Mouse (Mus musculus) adrenal gland, adult 2 months (tissue): Measurements from ENCODE around the gene Oxld1. TPM values are rescaled to one million over a fixed set of nuclear protein-coding genes. Genes with fewer than 3 reads are reported as not detected.
A peak's percentile ranks its signal among the peaks of the same experiment; 100 is the strongest.
"Not testable (repeated sequence)": the region's sequence is repeated elsewhere in the genome, so short reads cannot be mapped to it uniquely, and the experiment has no call there.

ENCODE experiments used
- DNase-seq: peaks from one replicate; pipeline ENCODE4 v3.0.0; 2021
- polyA plus RNA-seq: library from polyadenylated mRNA; depleted of rRNA; stranded (reverse); fragments of >200 nt; gene quantifications from 2 replicates; pipeline ENCODE4 v1.2.3, GENCODE M21; 2012; rRNA removed
- total RNA-seq, 2 experiments: library from RNA; stranded (reverse); gene quantifications; 2 replicates each; pipeline ENCODE4 v1.2.3; 2021

The Oxld1 gene
- total and polyA plus RNA-seq, 3 experiments = 25.8 to 48.7 (median 37.1) TPM

DNA sequence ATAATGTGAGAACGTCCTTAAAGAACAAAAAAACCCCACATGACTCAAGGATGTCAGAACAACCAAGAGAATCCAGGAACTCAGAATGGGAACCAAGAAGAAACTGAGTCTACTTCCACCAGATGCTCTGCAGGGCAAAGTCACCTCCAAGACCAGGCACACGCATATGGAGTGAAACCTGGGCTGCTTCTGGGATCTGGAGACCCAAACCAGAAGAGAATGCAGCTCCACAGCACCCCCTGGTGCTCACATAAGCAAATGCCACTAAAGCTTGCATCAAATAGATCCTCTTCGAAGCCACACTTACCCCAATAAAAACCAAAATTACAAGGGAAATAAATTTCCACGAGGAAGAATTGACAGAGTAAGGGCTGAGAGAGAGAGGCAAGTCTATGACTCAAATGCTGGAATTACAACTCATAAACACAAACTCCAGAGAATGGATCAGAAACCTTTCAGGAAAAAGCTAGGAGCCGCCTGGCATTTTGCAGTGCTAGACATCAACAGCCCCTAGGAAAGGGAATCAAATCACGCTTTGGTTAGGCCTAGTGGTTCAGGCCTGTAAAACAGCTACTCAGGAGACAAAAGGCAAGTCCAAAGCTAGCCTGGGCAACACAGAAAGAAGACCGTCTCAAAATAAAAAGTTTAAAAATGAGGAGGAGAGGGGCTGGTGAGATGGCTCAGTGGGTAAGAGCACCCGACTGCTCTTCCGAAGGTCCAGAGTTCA lies 34.1 kb downstream of the Oxld1 start:
- peak; percentile 66 for DNase-seq

DNA sequence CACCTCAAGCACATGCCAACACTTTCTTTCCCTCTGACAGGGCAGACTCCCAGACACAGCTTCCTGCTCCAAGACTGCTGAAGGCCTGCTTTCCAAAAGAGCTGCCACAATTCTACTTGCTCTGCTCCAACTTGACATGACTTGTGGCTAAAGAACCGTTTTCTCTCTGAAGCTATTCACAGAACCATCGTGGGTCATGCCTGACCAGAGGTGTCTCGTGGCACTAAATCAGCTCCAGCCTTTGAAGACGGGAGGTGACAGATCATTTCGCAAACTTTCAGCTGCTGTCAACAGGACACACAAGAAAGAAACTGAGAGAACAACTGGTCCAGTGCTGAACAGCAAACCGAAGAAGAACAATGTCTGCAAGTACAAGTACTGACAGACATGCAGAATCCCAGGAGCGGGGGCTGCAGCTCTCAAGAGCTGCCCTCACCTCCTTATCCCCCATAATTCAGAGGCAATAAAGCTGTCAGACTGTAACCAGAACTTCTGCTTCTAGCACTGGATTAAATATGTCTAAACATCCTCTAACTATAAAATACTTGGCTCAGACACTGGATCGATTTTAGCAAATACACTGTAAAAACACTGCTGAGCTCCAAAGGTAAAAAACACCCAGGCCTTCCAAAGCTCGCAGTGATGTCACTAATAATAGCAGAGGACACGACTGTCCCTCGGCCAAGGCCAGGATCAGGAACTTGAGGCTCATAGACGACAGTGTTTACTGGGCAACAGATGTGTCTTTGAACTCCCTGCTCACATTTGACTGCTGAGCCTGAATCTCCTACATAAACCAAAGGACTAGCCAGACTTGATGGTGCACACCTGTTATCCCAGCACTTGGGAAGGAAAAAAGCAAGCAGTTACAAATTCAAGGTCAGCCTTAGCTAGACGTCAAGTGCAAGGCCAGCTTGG lies 35.0 kb downstream of the Oxld1 start:
- DNase-seq = peak; percentile 47

DNA sequence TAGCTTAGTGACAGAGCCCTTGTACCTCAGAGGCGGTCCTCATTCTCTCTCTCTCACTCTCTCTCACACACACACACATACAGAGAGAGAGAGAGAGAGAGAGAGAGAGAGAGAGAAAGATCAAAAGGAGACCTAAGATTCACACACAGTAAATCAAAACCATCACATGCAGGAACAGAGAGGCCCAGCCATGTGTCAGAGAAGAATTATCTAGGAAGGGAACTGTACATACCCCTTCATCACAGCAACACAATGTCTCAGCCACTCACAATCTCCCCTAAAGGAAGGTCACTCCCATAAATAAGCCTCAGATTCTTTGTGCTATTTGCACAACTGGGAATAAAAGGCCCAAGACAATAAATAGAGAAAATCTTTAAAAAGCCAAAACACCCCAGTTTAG lies 39.3 kb downstream of the Oxld1 start:
- peak; percentile 15 for DNase-seq

- DNase-seq = no peak
Measured at GRCm38 (mm10) chr11:120417852-120418251, 40.0 kb downstream of the Oxld1 start.

DNA sequence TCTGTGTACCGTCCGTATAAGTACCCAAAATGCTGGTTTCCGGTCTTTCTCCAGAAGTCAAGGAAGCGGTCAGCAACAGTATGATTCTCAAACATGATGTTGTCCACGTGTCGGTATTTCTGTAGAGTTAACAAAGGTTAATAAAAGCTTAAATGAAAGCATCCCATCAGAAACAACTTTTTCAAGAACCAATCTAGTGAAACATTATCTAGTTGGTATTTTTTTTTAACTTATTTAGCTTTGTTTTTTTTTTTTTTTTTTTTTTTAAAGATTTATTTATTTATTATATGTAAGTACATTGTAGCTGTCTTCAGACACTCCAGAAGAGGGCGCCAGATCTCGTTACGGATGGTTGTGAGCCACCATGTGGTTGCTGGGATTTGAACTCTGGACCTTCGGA lies 44.2 kb downstream of the Oxld1 start:
- DNase-seq = not testable (repeated sequence)

Other genes with a start within 250 kb of the Oxld1 start
- gene Bahcc1, start 225.1 kb downstream of the Oxld1 start, total RNA-seq = 10 to 100 TPM in 1 of 2 experiments, 1 to 10 TPM in 1; 9.2 to 21.9 TPM
- 17.9 and 19.5 TPM in 2 replicates for gene Bahcc1, start 225.1 kb downstream of the Oxld1 start, polyA plus RNA-seq
- gene Actg1, start 109.5 kb downstream of the Oxld1 start, total RNA-seq = 1,000 to 10,000 TPM in 1 of 2 experiments, 100 to 1,000 TPM in 1; 913 to 1,618 TPM
- gene Actg1, start 109.5 kb downstream of the Oxld1 start, polyA plus RNA-seq = 531 and 632 TPM in 2 replicates
- gene Fscn2, start 96.5 kb downstream of the Oxld1 start, total RNA-seq = under 1 TPM; 0.17 to 0.58 TPM
- gene Fscn2, start 96.5 kb downstream of the Oxld1 start, polyA plus RNA-seq = 0.16 and 0.22 TPM in 2 replicates
- gene Faap100, start 79.3 kb downstream of the Oxld1 start, total RNA-seq = 10 to 100 TPM; 17.6 to 24.1 TPM
- gene Faap100, start 79.3 kb downstream of the Oxld1 start, polyA plus RNA-seq = 192 and 223 TPM in 2 replicates
- gene Nploc4, start 20.4 kb downstream of the Oxld1 start, total RNA-seq = 100 to 1,000 TPM in 1 of 2 experiments, 10 to 100 TPM in 1; 76.6 to 108 TPM
- 129 and 132 TPM in 2 replicates for gene Nploc4, start 20.4 kb downstream of the Oxld1 start, polyA plus RNA-seq
- 1 to 10 TPM in 1 of 2 experiments, not detected in 1; 3.4 TPM for gene Tspan10, start 15.4 kb downstream of the Oxld1 start, total RNA-seq
- gene Tspan10, start 15.4 kb downstream of the Oxld1 start, polyA plus RNA-seq = 0.06 TPM in 1 of 2 replicates, not detected in the other
- gene Pde6g, start 4.6 kb downstream of the Oxld1 start, total RNA-seq = under 1 TPM in 1 of 2 experiments, not detected in 1; 0.31 TPM
- gene Pde6g, start 4.6 kb downstream of the Oxld1 start, polyA plus RNA-seq = 0.48 and 0.49 TPM in 2 replicates
- gene Ccdc137, start within 50 bp of the Oxld1 start, total RNA-seq = 10 to 100 TPM; 24.6 to 33.0 TPM
- gene Ccdc137, start within 50 bp of the Oxld1 start, polyA plus RNA-seq = 8.3 and 12.0 TPM in 2 replicates
- gene Arl16, start 9.5 kb upstream of the Oxld1 start, total RNA-seq = 10 to 100 TPM; 21.4 to 27.2 TPM
- 23.2 and 27.2 TPM in 2 replicates for gene Arl16, start 9.5 kb upstream of the Oxld1 start, polyA plus RNA-seq
- 100 to 1,000 TPM; 107 to 146 TPM for gene Mrpl12, start 26.5 kb upstream of the Oxld1 start, total RNA-seq
- gene Mrpl12, start 26.5 kb upstream of the Oxld1 start, polyA plus RNA-seq = 163 and 185 TPM in 2 replicates
- 100 to 1,000 TPM; 103 to 116 TPM for gene Slc25a10, start 33.8 kb upstream of the Oxld1 start, total RNA-seq
- 400 and 531 TPM in 2 replicates for gene Slc25a10, start 33.8 kb upstream of the Oxld1 start, polyA plus RNA-seq
- 1 to 10 TPM; 1.5 to 1.7 TPM for gene Gcgr, start 72.6 kb upstream of the Oxld1 start, total RNA-seq
- 2.1 and 2.5 TPM in 2 replicates for gene Gcgr, start 72.6 kb upstream of the Oxld1 start, polyA plus RNA-seq
- 10 to 100 TPM; 56.9 to 65.8 TPM for gene Mcrip1, start 91.7 kb upstream of the Oxld1 start, total RNA-seq
- gene Mcrip1, start 91.7 kb upstream of the Oxld1 start, polyA plus RNA-seq = 136 and 157 TPM in 2 replicates
- under 1 TPM; 0.40 to 0.79 TPM for gene Ppp1r27, start 93.1 kb upstream of the Oxld1 start, total RNA-seq
- gene Ppp1r27, start 93.1 kb upstream of the Oxld1 start, polyA plus RNA-seq = 0.83 and 1.2 TPM in 2 replicates
- gene P4hb, start 115.2 kb upstream of the Oxld1 start, total RNA-seq = 100 to 1,000 TPM; 462 to 524 TPM
- gene P4hb, start 115.2 kb upstream of the Oxld1 start, polyA plus RNA-seq = 108 and 126 TPM in 2 replicates
- gene Arhgdia, start 123.6 kb upstream of the Oxld1 start, total RNA-seq = 100 to 1,000 TPM; 355 to 386 TPM
- 712 and 786 TPM in 2 replicates for gene Arhgdia, start 123.6 kb upstream of the Oxld1 start, polyA plus RNA-seq
- 10 to 100 TPM; 85.5 to 97.9 TPM for gene Alyref, start 140.3 kb upstream of the Oxld1 start, total RNA-seq
- gene Alyref, start 140.3 kb upstream of the Oxld1 start, polyA plus RNA-seq = 10.3 and 12.6 TPM in 2 replicates
- gene Anapc11, start 140.4 kb upstream of the Oxld1 start, total RNA-seq = 10 to 100 TPM; 82.8 to 85.9 TPM
- gene Anapc11, start 140.4 kb upstream of the Oxld1 start, polyA plus RNA-seq = 183 and 187 TPM in 2 replicates
- under 1 TPM; 0.61 to 0.62 TPM for gene Npb, start 150.4 kb upstream of the Oxld1 start, total RNA-seq
- gene Npb, start 150.4 kb upstream of the Oxld1 start, polyA plus RNA-seq = 1.6 and 2.3 TPM in 2 replicates
- 100 to 1,000 TPM; 201 to 344 TPM for gene Pcyt2, start 159.9 kb upstream of the Oxld1 start, total RNA-seq
- gene Pcyt2, start 159.9 kb upstream of the Oxld1 start, polyA plus RNA-seq = 460 and 610 TPM in 2 replicates
- gene Sirt7, start 167.2 kb upstream of the Oxld1 start, total RNA-seq = 10 to 100 TPM; 54.2 to 69.5 TPM
- 109 and 128 TPM in 2 replicates for gene Sirt7, start 167.2 kb upstream of the Oxld1 start, polyA plus RNA-seq
- 10 to 100 TPM; 48.1 to 60.7 TPM for gene Mafg, start 175.5 kb upstream of the Oxld1 start, total RNA-seq
- gene Mafg, start 175.5 kb upstream of the Oxld1 start, polyA plus RNA-seq = 54.3 and 66.9 TPM in 2 replicates
- gene Pycr1, start 185.7 kb upstream of the Oxld1 start, total RNA-seq = 1 to 10 TPM; 1.0 to 1.9 TPM
- 3.5 and 3.6 TPM in 2 replicates for gene Pycr1, start 185.7 kb upstream of the Oxld1 start, polyA plus RNA-seq
- gene Myadml2, start 190.1 kb upstream of the Oxld1 start, total RNA-seq = 1 to 10 TPM in 1 of 2 experiments, not detected in 1; 1.0 TPM
- 0.11 and 0.59 TPM in 2 replicates for gene Myadml2, start 190.1 kb upstream of the Oxld1 start, polyA plus RNA-seq
- gene Notum, start 203.1 kb upstream of the Oxld1 start, total RNA-seq = 1 to 10 TPM; 2.8 to 8.1 TPM
- 7.4 and 9.3 TPM in 2 replicates for gene Notum, start 203.1 kb upstream of the Oxld1 start, polyA plus RNA-seq
- 10 to 100 TPM; 74.9 to 84.1 TPM for gene Aspscr1, start 214.9 kb upstream of the Oxld1 start, total RNA-seq
- 124 and 125 TPM in 2 replicates for gene Aspscr1, start 214.9 kb upstream of the Oxld1 start, polyA plus RNA-seq